Mouse (Mus musculus): ENCODE results near the gene Cyp2b19. TPM values are rescaled to one million over a fixed set of nuclear protein-coding genes. Genes with fewer than 3 reads are reported as not detected.

Gene Cyp2b19
- not detected for polyA plus RNA-seq (2017; shearing (Covaris generic))

GRCm38 (mm10) chr7:26756842-26757241, at the start of gene Cyp2b19:
Gene Cyp2b19 (plus strand): TSS chr7:26757142.

GRCm38 (mm10) chr7:26808592-26808991, 51.6 kb downstream of the Cyp2b19 start, which contains the start of gene Cyp2g1:
Gene Cyp2g1 (plus strand): TSS chr7:26808892.

Other genes with a start within 250 kb of the Cyp2b19 start
- not detected for gene Nlrp9a, start 222.1 kb upstream of the Cyp2b19 start, polyA plus RNA-seq (2017; shearing (Covaris generic))
- 0.07 TPM for gene Vmn1r185, start 138.7 kb upstream of the Cyp2b19 start, polyA plus RNA-seq (2017; shearing (Covaris generic))
- gene Cyp2b23, start 70.7 kb upstream of the Cyp2b19 start, polyA plus RNA-seq (2017; shearing (Covaris generic)) = not detected
- gene Cyp2g1, start 51.8 kb downstream of the Cyp2b19 start, polyA plus RNA-seq (2017; shearing (Covaris generic)) = not detected
- gene Cyp2a5, start 78.2 kb downstream of the Cyp2b19 start, polyA plus RNA-seq (2017; shearing (Covaris generic)) = not detected
- not detected for gene Cyp2a22, start 182.2 kb downstream of the Cyp2b19 start, polyA plus RNA-seq (2017; shearing (Covaris generic))